Mouse (Mus musculus) spleen, adult 2 months (tissue): ENCODE results near the gene Hsd17b14. TPM values are rescaled to one million over a fixed set of nuclear protein-coding genes. Genes with fewer than 3 reads are reported as not detected.
A peak's percentile ranks its signal among the peaks of the same experiment; 100 is the strongest.

Experiments
- DNase-seq, 2 experiments: peaks; one replicate each; pipeline versions ENCODE4 v3.0.0 to v3.0.0-alpha.2; 2012 to 2021; ENCODE audit warnings: low spot score in 2 of 2, low read depth in 1 of 2
- H3K27ac ChIP-seq: fragments of 200-500 bp; 2 replicates; pipeline ENCODE4 v1.5.1; 2012; ENCODE audit warnings: low read length, inconsistent platforms; ENCODE audit not compliant: insufficient read depth
- H3K27me3 ChIP-seq: fragments of 200-500 bp; 2 replicates; pipeline ENCODE4 v1.6.1; 2012; ENCODE audit warnings: mild to moderate bottlenecking, moderate library complexity, low read length, inconsistent platforms; ENCODE audit not compliant: control insufficient read depth, insufficient read depth
- H3K36me3 ChIP-seq: fragments of 200-500 bp; 2 replicates; pipeline ENCODE4 v1.6.1; 2012; ENCODE audit warnings: mild to moderate bottlenecking, low read length, inconsistent platforms; ENCODE audit not compliant: control insufficient read depth, insufficient read depth
- H3K4me1 ChIP-seq: fragments of 200-500 bp; 2 replicates; pipeline ENCODE4 v1.6.1; 2011; ENCODE audit warnings: inconsistent platforms; ENCODE audit not compliant: control insufficient read depth, insufficient read depth, insufficient read length
- H3K4me3 ChIP-seq: fragments of 200-500 bp; 2 replicates; pipeline ENCODE4 v1.5.1; 2011; ENCODE audit warnings: mild to moderate bottlenecking, inconsistent platforms; ENCODE audit not compliant: insufficient read depth, insufficient read length; ENCODE audit errors: extremely low read depth
- CTCF ChIP-seq: fragments of 200-500 bp; IDR thresholded peaks from 2 replicates; pipeline ENCODE4 v1.5.1; 2011; ENCODE audit warnings: mild to moderate bottlenecking, inconsistent platforms; ENCODE audit not compliant: insufficient read depth, insufficient read length, insufficient replicate concordance; ENCODE audit errors: extremely low read depth
- POLR2A ChIP-seq: fragments of 200-500 bp; IDR thresholded peaks from 2 replicates; pipeline ENCODE4 v1.6.1; 2011; ENCODE audit warnings: low read depth, low read length, inconsistent platforms
- WGBS: fragments of 180-500 bp; shearing (Covaris S2); methylation state at CpG from one replicate; pipeline ENCODE4 v1.1.7; 2018; 5-methylcytosine and 5-hydroxymethylcytosine counted together
- polyA plus RNA-seq: library from polyadenylated mRNA; depleted of rRNA; stranded (reverse); fragments of >200 nt; gene quantifications from 2 replicates; pipeline ENCODE4 v1.2.3, GENCODE M21; 2012

Hsd17b14 gene
- polyA plus RNA-seq, 1 experiment, result 1.7 TPM

DNA sequence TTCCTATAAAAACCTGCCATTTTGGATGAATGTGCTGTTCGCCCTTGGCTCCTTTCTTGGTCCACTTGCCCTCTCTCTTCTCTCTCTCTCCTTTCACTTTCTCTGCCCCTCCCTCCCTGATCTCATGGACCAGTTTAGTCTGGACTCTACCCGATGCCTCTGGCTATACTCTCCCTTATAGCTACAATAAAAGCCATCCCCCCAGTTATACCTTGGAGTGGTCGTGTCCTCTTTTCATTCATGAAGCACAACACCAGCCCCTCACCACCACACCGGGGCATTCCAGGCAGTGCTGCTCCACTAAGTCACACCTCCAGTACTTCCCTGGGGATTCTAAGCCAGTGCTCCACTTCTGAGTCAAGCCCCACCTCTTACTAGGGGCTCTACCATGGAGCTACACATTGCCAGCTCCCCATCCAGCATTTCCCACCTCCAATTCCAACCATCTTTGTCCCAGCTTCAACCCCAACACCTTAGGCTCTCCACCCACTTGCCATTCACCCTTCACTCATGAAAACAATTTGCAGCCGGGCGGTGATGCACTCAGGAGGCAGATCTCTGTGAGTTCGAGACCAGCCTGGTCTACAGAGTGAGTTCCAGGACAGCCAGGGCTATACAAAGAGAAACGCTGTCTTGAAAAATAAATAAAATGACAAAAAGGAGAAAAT lies 12.6 kb downstream of the Hsd17b14 start:
- TF ChIP-seq POLR2A (no peak), CTCF (no peak)

DNA sequence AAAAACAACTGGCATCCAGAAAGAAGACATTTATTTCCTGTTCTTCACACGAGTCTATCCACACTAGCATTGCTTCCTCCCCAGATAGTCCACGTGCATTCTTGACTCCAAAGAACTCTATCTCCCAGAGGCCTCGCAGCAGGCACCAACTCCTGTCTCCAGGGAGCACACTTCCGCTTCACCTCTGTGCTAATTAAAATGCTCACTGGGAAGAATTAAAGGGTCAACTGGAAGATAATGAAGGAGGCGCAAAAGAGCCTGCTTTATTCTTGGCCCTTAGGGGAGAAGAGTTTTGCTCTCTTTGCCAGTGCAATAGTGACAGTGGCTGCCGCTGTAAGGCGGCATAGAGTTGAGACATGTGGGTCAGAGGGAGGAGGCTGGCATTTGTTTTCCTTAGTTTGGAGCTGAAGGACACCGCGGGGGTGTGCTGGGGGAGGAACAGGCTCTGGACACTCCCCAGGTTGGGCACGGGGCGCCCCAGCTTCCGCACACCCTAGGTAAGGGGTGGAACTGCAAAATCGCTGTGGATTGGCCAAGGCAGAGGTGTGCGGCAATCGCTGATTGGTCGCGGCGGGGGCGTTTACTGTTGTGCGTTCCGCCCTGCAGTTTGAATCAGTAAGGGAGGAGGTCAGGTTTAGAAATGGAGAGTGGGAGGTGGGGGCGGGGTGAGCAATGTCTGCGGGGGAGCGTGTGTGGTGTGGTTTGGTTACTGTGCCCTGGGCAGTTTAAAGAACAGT lies 13.3 kb downstream of the Hsd17b14 start:
- peak overlapping the region; percentile 81 for H3K27ac ChIP-seq
- H3K27me3 ChIP-seq, result no peaks in the 10 kb centered on the region
- peaks cover 12% of the 10 kb centered on the region; the same call in 1 of the 2 replicates for H3K4me1 ChIP-seq
- peak overlapping the region; percentile 57 for H3K4me3 ChIP-seq
- 1% methylated on average over 24 of the region's 24 CpGs for WGBS
- DNase-seq, result peak; percentile 72 to 87
- H3K36me3 ChIP-seq, result no peaks in the 10 kb centered on the region
- TF ChIP-seq CTCF (no peak), POLR2A (no peak; the same call in 1 of the 2 replicates)

More for the DNA sequence above, 12.6 kb downstream of the Hsd17b14 start:
- DNase-seq, result no peak
- peaks cover 12% of the 10 kb centered on the region; the same call in 1 of the 2 replicates for H3K4me1 ChIP-seq
- WGBS, result 85% methylated on average over 8 of the region's 8 CpGs
- no peak overlapping the region for H3K4me3 ChIP-seq
- no peaks in the 10 kb centered on the region for H3K27me3 ChIP-seq
- no peak overlapping the region for H3K27ac ChIP-seq
- no peaks in the 10 kb centered on the region for H3K36me3 ChIP-seq

- Histone ChIP-seq H3K36me3 (no peaks in the 10 kb centered on the region), H3K27me3 (no peaks in the 10 kb centered on the region), H3K27ac (peak overlapping the region; percentile 51), H3K4me1 (peaks cover 12% of the 10 kb centered on the region; the same call in 1 of the 2 replicates), H3K4me3 (no peak overlapping the region)
- no peak for DNase-seq
- TF ChIP-seq POLR2A, result no peak
- no peak for TF ChIP-seq CTCF
- 70% methylated on average over 10 of the region's 10 CpGs for WGBS
Measured at GRCm38 (mm10) chr7:45568601-45569473, 14.1 kb downstream of the Hsd17b14 start.

GRCm38 (mm10) chr7:45570103-45570741 lies 15.5 kb downstream of the Hsd17b14 start, which contains the start of gene Bcat2:
Gene Bcat2 (plus strand): TSS chr7:45570153.
- H3K4me1 ChIP-seq, result peaks cover 12% of the 10 kb centered on the region; the same call in 1 of the 2 replicates
- peak in 1 of 2 experiments; percentile 75 for DNase-seq
- H3K27me3 ChIP-seq, result no peaks in the 10 kb centered on the region
- H3K4me3 ChIP-seq, result peak within 1 kb of the TSS; percentile 74
- H3K27ac ChIP-seq, result peak within 1 kb of the TSS; percentile 81
- H3K36me3 ChIP-seq, result no peaks in the 10 kb centered on the region
- WGBS, result 1% methylated on average over 41 of the region's 42 CpGs
- no peak for TF ChIP-seq CTCF
- peak; percentile 63 for TF ChIP-seq POLR2A

DNA sequence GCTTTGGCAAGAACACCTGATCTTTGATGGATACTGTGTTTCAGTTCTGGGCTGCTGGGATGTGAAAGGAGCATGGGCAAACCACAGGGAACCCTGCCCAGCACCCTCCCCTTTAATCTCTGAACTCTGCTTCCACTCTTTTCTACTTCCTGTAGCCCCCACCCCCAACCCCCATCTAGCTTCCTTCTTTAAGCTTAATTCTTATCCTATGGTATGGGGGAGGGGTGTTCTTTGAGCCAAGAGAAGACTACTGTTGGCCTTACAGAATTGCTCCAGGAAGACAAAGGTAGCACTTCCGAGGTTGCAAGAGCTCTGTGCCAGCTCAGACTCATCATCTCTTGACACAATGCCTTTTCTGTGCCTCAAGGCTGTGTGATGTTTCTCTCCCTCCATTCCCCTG lies 17.3 kb downstream of the Hsd17b14 start:
- Histone ChIP-seq H3K4me3 (no peak overlapping the region), H3K27me3 (no peaks in the 10 kb centered on the region), H3K27ac (no peak overlapping the region), H3K36me3 (peaks cover 3% of the 10 kb centered on the region; the same call in 1 of the 2 replicates), H3K4me1 (peaks cover 12% of the 10 kb centered on the region; the same call in 1 of the 2 replicates)
- DNase-seq, result no peak
- WGBS, result 25% methylated on average over 1 of the region's 1 CpGs
- no peak for TF ChIP-seq CTCF
- no peak for TF ChIP-seq POLR2A

GRCm38 (mm10) chr7:45573954-45574353 lies 19.3 kb downstream of the Hsd17b14 start:
- H3K27ac ChIP-seq, result no peak overlapping the region
- H3K4me3 ChIP-seq, result no peak overlapping the region
- H3K4me1 ChIP-seq, result peaks cover 12% of the 10 kb centered on the region; the same call in 1 of the 2 replicates
- H3K36me3 ChIP-seq, result peaks cover 6% of the 10 kb centered on the region
- TF ChIP-seq CTCF (no peak), POLR2A (no peak)
- WGBS, result 79% methylated on average over 8 of the region's 8 CpGs
- DNase-seq, result no peak
- no peaks in the 10 kb centered on the region for H3K27me3 ChIP-seq
